Mouse (Mus musculus) lung, postnatal 4 days (tissue): Measurements from ENCODE around the gene Rgs6.

Source experiments
- DNase-seq, 2 experiments: peaks; one replicate each; pipeline ENCODE4 v3.0.0; 2021

Gene Rgs6

GRCm38 (mm10) chr12:83211146-83211822 is 623.2 kb downstream of the Rgs6 start:
- no peak for DNase-seq
